Mouse (Mus musculus): ENCODE results near the gene Atp5d. TPM values are rescaled to one million over a fixed set of nuclear protein-coding genes. Genes with fewer than 3 reads are reported as not detected.

Gene Atp5d
- total and polyA plus RNA-seq, 2 experiments from 2014 or later, result 154 to 633 TPM

GRCm38 (mm10) chr10:80153713-80154112 is 15.3 kb downstream of the Atp5d start:
- Histone ChIP-seq H3K27me3 (ENCODE audit: insufficient read depth, low read length) (no peaks in the 10 kb centered on the region), H3K9me3 (ENCODE audit: low read length) (no peaks in the 10 kb centered on the region), H3K4me1 (ENCODE audit: insufficient read depth) (peaks cover 18% of the 10 kb centered on the region), H3K36me3 (ENCODE audit: insufficient read depth) (peaks cover 50% of the 10 kb centered on the region), H3K27ac (ENCODE audit: low read depth, low read length) (peak overlapping the region; percentile 100; the same call in 1 of the 2 replicates), H3K9ac (peak overlapping the region; percentile 100; the same call in 1 of the 2 replicates), H3K4me3 (ENCODE audit: low read depth, low read length) (no peak overlapping the region), H3K4me2 (ENCODE audit: low read depth) (peak overlapping the region; percentile 95; the same call in 1 of the 2 replicates)
- WGBS, result 90% methylated on average over 19 of the region's 19 CpGs
- no peak for DNase-seq
- ATAC-seq, result no peak
- no peak for TF ChIP-seq CTCF (IDR thresholded peaks at IDR 0.05; ENCODE audit: low read depth)

- H3K4me3 ChIP-seq (ENCODE audit: low read depth, low read length), result no peak overlapping the region
- DNase-seq (no peak), ATAC-seq (no peak)
- no peaks in the 10 kb centered on the region for H3K27me3 ChIP-seq (ENCODE audit: insufficient read depth, low read length)
- no peak for TF ChIP-seq CTCF (IDR thresholded peaks at IDR 0.05; ENCODE audit: low read depth)
- H3K9me3 ChIP-seq (ENCODE audit: low read length), result no peaks in the 10 kb centered on the region
- peaks cover 18% of the 10 kb centered on the region for H3K4me1 ChIP-seq (ENCODE audit: insufficient read depth)
- H3K27ac ChIP-seq (ENCODE audit: low read depth, low read length), result 0 out of 2 replicates have a peak overlapping the region, but pooled peaks have one; percentile 1
- H3K4me2 ChIP-seq (ENCODE audit: low read depth), result no peak overlapping the region
- no peak overlapping the region for H3K9ac ChIP-seq
- H3K36me3 ChIP-seq (ENCODE audit: insufficient read depth), result peaks cover 50% of the 10 kb centered on the region
- WGBS, result 82% methylated on average over 7 of the region's 7 CpGs
Observed at GRCm38 (mm10) chr10:80154384-80154783, 16.0 kb downstream of the Atp5d start.

DNA sequence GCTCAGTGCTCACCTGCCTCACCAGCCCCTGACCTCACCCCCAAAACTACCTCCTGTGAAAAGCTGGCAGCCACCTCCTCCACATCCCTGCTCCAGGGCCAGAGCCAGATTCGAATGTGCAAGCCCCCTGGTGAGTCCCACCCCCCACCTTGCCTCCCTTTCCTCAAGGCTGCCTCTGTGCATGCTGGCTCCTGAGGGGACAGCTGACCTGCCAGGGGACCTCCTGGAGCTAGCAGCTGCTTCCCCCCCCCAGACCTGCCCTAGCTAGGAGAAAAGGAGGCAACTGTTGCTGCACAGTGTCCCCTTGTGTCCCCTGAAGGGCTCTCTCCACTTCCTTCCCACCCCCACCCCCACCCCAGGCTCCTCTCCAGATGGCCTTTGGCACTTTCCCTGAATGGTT is 16.8 kb downstream of the Atp5d start:
- ATAC-seq (no peak), DNase-seq (no peak)
- no peak for TF ChIP-seq CTCF (IDR thresholded peaks at IDR 0.05; ENCODE audit: low read depth)
- no peaks in the 10 kb centered on the region for H3K9me3 ChIP-seq (ENCODE audit: low read length)
- H3K9ac ChIP-seq, result no peak overlapping the region
- no peak overlapping the region for H3K4me3 ChIP-seq (ENCODE audit: low read depth, low read length)
- H3K27ac ChIP-seq (ENCODE audit: low read depth, low read length), result peak overlapping the region; percentile 9; the same call in 1 of the 2 replicates
- no peak overlapping the region for H3K4me2 ChIP-seq (ENCODE audit: low read depth)
- H3K36me3 ChIP-seq (ENCODE audit: insufficient read depth), result peaks cover 50% of the 10 kb centered on the region
- H3K27me3 ChIP-seq (ENCODE audit: insufficient read depth, low read length), result no peaks in the 10 kb centered on the region
- peaks cover 20% of the 10 kb centered on the region for H3K4me1 ChIP-seq (ENCODE audit: insufficient read depth)
- WGBS, result 44% methylated on average over 1 of the region's 1 CpGs

GRCm38 (mm10) chr10:80156002-80156751 is 17.7 kb downstream of the Atp5d start:
- peaks cover 27% of the 10 kb centered on the region for H3K4me1 ChIP-seq (ENCODE audit: insufficient read depth)
- no peak for DNase-seq
- no peak overlapping the region for H3K4me3 ChIP-seq (ENCODE audit: low read depth, low read length)
- no peaks in the 10 kb centered on the region for H3K9me3 ChIP-seq (ENCODE audit: low read length)
- peaks cover 50% of the 10 kb centered on the region for H3K36me3 ChIP-seq (ENCODE audit: insufficient read depth)
- no peaks in the 10 kb centered on the region for H3K27me3 ChIP-seq (ENCODE audit: insufficient read depth, low read length)
- peak overlapping the region; percentile 87 for H3K27ac ChIP-seq (ENCODE audit: low read depth, low read length)
- ATAC-seq, result no peak
- no peak overlapping the region for H3K9ac ChIP-seq
- 82% methylated on average over 29 of the region's 29 CpGs for WGBS
- TF ChIP-seq CTCF (IDR thresholded peaks at IDR 0.05; ENCODE audit: low read depth), result no peak
- no peak overlapping the region for H3K4me2 ChIP-seq (ENCODE audit: low read depth)

DNA sequence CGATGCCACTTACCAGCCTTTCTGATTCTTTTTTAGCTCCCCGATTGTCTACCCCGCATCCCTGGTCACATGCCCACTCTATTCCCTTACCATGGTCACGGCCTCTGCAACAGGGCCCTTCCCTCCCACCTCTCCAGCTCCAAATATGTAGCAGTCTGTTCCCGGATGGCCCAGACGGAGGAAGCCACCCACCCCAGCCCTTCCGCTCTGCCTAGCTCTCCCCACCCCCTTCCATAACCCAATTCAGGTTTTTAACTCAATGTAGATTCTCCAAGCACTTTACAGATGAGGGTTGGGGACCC is 18.3 kb downstream of the Atp5d start:
- no peak for ATAC-seq

GRCm38 (mm10) chr10:80157141-80157929 is 18.9 kb downstream of the Atp5d start:
- H3K4me1 ChIP-seq (ENCODE audit: insufficient read depth), result peaks cover 18% of the 10 kb centered on the region
- TF ChIP-seq CTCF (IDR thresholded peaks at IDR 0.05; ENCODE audit: low read depth), result no peak
- H3K36me3 ChIP-seq (ENCODE audit: insufficient read depth), result peaks cover 50% of the 10 kb centered on the region
- H3K4me3 ChIP-seq (ENCODE audit: low read depth, low read length), result no peak overlapping the region
- ATAC-seq, result no peak
- H3K27me3 ChIP-seq (ENCODE audit: insufficient read depth, low read length), result no peaks in the 10 kb centered on the region
- peak overlapping the region; percentile 18; the same call in 1 of the 2 replicates for H3K9ac ChIP-seq
- 45% methylated on average over 15 of the region's 15 CpGs for WGBS
- no peaks in the 10 kb centered on the region for H3K9me3 ChIP-seq (ENCODE audit: low read length)
- H3K27ac ChIP-seq (ENCODE audit: low read depth, low read length), result peak overlapping the region; percentile 87
- peak; percentile 32 for DNase-seq
- no peak overlapping the region for H3K4me2 ChIP-seq (ENCODE audit: low read depth)

More for the DNA sequence above, 18.3 kb downstream of the Atp5d start:
- DNase-seq, result no peak
- H3K9me3 ChIP-seq (ENCODE audit: low read length), result no peaks in the 10 kb centered on the region
- H3K4me2 ChIP-seq (ENCODE audit: low read depth), result no peak overlapping the region
- peak overlapping the region; percentile 87 for H3K27ac ChIP-seq (ENCODE audit: low read depth, low read length)
- peaks cover 50% of the 10 kb centered on the region for H3K36me3 ChIP-seq (ENCODE audit: insufficient read depth)
- H3K27me3 ChIP-seq (ENCODE audit: insufficient read depth, low read length), result no peaks in the 10 kb centered on the region
- H3K4me1 ChIP-seq (ENCODE audit: insufficient read depth), result peaks cover 24% of the 10 kb centered on the region
- no peak overlapping the region for H3K9ac ChIP-seq
- H3K4me3 ChIP-seq (ENCODE audit: low read depth, low read length), result no peak overlapping the region
- WGBS, result 48% methylated on average over 7 of the region's 7 CpGs
- no peak for TF ChIP-seq CTCF (IDR thresholded peaks at IDR 0.05; ENCODE audit: low read depth)
